Mouse (Mus musculus) erythroblast, embryonic 14.5 days (primary cell): ENCODE data around the gene S100b.

Experiments
- GATA1 ChIP-seq: IDR thresholded peaks from 2 replicates; pipeline ENCODE4 v1.6.1; 2012; ENCODE audit warnings: low read length, inconsistent platforms, mixed read lengths
- TAL1 ChIP-seq: IDR thresholded peaks from 3 replicates; pipeline ENCODE4 v1.6.1; 2012; ENCODE audit warnings: low read length, inconsistent platforms, mixed read lengths

- no peak for TF ChIP-seq GATA1
- TF ChIP-seq TAL1, result no peak
These were observed 8.5 kb upstream of the S100b start for GRCm38 (mm10) chr10:76245106-76245505.
